Mouse (Mus musculus): ENCODE data around the gene Hoxa1.

Gene Hoxa1

DNA sequence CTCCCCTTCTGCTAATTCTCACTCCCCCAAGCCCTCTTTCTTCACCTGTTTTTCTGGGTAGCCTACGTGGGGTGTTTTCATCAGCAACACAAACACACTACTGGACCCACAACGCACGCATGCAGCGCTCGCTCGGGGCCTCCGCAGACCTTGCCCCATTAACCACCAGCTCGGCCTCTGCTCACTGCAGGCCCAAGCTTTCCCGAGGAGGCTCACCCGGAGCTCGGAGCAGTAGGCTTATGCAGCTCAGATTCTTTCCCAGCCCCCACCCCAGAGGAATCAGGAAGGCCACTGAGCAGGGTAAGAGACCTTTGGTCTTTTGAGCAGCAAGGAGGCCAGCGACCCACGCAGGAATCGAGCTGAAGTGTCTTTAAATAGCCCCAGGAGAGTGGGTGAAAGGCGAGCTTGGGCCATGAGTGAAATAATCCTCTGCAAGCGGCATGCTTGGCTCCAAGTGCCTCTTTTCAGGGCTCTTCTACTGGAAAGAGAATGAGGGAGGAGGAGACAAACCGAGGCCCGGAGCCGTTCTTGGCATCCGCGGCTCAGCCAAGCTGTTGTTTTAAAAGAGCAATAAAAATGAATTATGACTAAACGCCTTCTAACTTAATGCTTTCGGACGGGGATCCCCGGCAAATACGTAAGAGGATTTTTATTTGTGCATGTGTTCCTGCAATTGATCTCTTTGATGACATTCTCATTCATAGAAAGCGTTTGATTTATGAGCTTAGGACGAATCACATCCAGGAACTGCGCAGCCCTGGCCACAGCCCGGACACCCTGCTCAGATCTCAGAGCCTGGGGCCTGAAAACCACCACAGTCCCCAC is 2.6 kb upstream of the Hoxa1 start:
- DNase-seq (ENCODE audit: low read depth in 2 of 2, low spot score in 2 of 2) = no peak

DNA sequence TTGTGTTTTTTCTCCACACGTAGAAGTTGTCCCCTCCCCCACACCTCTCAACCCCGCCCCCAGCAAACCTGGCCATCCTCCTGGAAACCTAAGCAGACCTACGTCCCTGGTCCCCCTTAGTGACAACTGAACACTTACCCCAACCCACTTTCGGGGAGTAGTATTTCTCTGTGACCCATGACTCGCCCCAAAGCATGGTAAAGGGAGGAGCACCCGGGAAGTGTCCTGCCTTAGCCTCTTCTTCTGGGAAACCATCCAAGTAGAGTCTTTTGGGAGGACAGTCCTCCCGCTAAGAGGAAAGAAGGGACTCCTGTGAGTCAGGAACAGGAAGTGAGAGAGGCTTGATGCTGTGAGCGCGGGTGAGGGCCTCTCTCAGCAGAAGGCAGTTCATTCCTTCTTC is 1.9 kb upstream of the Hoxa1 start:
- no peak for DNase-seq (ENCODE audit: low read depth in 2 of 2, low spot score in 2 of 2)

DNA sequence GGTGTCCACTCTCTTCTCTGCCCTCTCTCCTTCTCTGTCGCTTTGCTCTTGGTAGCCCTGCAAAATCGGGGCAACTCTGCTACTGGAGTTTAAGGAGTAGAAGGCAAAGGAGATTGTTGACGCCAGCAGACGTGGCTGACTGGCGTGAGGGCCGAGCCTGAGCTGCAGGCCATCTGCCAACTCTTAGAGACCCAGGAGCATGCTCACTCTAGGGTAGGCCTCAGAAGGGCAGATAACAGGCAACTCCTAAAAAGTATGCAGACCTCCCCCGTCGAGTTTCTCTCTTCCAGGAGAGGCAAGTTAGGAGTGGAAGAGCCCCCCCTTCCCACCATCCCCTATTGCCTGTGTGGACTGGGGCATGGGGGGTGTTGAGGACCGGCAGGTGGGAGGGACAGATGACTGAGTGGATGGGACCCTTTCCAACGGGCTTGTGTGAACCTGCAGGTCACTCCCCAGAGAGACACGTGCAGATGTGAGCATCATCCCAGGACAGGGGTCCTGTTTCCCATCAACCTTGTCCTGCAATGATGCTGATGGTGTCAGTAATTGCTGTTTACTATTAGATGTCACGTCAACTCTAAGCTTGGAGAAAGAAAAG is 1.1 kb upstream of the Hoxa1 start:
- no peak for DNase-seq (ENCODE audit: low read depth in 2 of 2, low spot score in 2 of 2)

DNA sequence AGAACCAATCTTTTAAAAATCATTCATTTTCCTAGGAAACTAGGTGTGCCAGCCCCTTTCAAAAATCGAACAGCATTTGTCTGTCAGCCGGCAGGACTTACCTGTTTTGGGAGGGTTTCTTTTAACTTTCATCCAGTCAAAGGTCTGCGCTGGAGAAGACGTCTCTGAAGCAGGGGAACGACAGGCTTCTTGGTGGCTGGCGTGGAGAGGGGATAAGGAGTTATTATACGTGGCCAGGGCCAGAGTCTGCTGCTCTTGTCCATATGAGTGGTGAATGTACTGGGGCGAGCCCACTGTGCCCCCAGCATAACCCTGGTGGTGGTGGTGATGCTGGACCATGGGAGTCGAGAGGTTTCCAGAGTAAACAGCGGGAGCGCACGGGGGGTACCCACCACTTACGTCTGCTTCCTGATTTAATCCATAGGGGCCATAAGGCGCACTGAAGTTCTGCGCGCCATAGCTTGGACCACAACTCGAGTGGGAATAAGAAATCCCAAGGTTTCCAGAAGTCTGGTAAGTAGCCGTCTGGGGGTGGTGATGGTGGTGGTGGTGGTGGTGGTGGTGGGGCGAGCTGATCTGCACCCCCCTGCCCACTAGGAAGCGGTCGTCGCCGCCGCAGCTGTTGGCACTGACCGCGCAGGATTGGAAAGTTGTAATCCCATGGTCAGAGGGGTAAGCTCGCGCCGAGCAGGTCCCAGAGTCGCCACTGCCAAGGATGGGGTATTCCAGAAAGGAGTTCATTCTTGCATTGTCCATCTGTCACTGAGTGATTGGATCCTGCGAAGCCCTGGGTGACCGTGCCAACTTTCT is 446 bp downstream of the Hoxa1 start:
- no peak for DNase-seq (ENCODE audit: low read depth in 2 of 2, low spot score in 2 of 2)

DNA sequence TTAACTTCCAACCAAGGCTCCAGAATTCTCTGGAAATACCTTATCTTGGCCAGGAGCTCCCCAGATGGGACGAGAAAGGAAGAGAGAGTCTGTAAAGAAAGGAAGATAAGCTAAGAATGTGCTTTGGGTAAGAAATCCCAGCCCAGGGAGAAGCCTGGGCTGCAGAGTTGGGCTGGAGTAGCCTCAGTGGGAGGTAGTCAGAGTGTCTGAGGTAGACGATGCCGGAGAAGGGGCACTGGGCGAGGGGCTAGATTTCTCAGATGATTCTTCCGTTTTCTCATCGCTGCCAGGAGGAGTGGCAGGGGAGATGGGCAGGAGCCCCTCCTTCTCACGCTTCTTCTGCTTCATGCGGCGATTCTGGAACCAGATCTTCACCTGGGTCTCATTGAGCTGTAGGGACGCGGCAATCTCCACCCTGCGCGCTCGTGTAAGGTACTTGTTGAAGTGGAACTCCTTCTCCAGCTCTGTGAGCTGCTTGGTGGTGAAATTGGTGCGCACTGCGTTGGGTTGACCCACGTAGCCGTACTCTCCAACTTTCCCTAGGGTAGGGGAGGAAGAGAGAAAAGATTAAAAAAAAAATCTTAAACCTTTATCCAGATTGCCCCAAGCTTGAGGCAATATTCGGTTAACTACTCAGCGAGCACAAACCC is 1.4 kb downstream of the Hoxa1 start:
- DNase-seq (ENCODE audit: low read depth in 2 of 2, low spot score in 2 of 2) = no peak

DNA sequence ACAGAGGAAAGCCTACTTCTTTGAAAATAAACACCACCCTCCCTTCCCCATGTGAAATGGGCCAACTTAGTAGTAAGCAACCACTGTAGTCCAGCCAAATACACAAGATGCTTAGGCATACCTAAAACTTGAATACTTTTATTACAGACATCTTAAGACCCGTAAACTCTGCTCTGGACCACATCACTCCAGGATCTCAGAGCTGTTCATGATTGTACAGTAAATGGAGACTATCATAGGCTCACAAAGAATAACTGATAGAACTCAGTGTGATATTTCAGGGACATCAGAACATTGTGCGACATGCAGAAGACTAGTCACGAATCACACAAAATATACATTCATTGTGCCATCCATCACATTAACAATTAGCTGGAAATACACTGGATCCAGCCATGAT is 2.6 kb downstream of the Hoxa1 start:
- DNase-seq (ENCODE audit: low read depth in 2 of 2, low spot score in 2 of 2) = no peak

DNA sequence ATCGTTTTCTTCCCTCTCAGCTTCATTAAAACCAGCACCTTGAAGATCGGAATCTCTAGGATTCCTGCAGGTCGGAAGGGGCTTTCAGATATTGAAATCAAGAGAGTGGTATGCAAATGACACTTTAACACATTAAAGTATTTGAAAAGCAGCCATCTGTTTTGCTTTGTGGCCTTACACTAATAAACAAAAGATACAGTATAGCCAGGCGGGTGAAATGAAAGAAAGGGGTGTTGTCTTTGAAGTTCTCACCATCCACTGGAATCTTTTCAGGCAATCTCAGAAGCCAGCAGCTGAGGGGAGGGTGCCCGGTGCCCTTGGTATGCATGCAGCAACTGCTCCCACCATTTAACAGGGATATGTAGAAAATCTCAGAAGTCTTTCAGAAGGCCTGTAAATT is 4.1 kb downstream of the Hoxa1 start:
- DNase-seq (ENCODE audit: low read depth in 2 of 2, low spot score in 2 of 2) = no peak

DNA sequence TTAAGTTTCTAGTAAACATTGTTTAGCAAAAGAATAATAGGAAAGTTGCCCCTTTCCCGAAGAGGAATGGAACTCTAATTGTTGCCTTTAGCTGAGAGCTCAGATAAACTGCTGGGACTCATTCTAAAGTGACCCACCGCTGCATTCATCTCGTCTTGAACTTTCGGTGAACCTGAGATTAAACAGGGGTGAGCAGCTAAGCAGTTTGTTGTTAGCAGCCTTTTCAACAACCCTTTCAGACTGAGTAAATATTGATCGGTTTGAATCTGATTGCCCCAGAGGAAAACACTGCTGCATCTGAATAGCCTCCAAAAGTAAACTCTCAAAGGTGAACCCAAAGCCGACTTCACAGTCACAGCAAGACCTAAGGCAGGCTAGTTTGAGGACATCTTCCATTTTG is 4.8 kb downstream of the Hoxa1 start:
- no peak for DNase-seq (ENCODE audit: low read depth in 2 of 2, low spot score in 2 of 2)

DNA sequence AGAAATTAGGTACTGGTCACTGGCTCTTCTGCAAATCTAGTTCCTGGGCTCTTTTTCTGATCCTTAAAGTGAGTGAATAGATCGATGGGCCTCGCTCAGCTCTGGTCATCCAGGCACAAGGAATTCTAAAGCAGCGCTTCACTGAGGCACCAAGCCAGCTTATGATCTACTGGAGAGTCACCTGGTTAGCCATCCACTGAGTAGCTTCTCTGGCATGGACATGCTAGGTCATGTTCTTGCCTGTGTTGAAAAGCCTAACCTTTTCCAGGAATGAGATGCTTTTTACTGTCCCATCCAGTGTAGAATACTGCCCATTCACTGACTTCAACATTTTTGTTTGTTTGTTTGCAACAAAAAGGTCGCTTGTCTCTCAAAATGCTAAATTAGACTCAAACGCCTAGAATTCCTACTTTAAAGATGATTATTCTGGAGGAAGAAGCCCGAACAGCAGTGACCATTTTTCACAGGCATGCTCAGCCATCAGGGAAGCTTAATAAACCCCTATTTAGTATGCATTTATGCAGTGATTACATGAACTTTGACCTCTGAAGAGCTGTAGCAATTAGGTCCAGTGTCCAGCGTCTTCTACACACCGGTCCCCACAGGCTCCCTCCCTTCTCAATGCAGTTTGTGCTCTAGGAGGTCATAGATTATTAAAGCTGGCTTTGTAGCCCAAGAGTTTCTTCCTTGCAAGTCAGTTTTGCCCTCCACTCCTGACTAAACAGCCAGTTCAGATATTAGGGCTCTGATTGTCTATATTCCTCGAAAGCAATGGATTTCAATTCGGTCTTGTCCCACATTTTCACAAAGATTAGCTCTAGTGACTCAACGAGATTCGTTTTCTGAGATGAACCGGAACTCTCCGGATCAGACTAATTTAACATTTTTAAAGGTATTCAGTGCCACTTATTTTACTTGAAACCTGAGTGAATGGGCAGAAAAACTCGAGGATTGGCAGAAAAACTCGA is 5.6 kb downstream of the Hoxa1 start:
- no peak for DNase-seq (ENCODE audit: low read depth in 2 of 2, low spot score in 2 of 2)

DNA sequence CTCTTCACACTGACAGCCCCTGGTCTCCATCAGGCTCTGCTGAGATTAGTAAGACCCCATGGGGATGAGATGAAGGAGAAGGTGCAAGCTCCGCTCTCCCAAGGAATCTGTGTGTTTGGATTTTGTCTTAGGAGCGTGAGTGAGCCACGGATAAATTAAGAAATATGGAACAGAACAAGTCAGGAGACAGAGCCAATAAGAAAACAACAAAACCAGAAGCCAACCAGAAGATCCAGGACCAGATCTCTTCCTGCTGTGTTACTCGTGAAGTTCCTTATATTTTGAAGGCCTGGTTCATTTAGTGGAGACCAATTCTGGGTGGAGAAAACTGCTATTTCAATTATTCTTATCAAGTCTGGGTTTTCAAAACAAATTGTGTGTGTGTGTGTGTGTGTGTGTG is 6.5 kb downstream of the Hoxa1 start:
- no peak for DNase-seq (ENCODE audit: low read depth in 2 of 2, low spot score in 2 of 2)

DNA sequence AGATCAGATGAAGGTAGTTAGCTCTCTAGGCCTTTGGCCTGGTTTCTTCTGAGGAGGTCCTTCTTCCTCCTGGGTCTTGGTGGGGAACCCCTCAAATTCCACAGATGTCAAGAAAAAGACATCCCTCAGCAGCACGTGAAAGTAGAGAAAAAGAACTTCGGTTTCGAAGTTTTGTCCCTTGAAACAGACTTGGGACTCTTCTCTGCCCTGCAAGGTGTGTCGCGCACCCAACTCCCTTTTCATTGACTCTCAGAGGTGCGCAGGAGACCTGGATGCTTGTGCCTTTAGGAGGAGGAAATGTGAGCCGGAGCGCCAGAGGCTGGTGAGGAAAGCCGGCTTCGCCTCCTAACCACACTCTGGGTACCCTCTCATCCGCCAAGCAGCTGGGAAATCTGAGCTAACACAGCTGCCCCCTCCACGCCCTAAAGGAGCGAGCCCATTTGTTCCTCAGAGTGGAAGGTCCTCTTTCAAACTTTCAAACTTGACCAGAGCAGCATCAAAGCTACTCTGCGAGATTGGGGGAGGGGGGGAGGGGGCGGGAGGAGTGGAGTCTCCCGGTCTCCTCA is 7.6 kb downstream of the Hoxa1 start:
- no peak for DNase-seq (ENCODE audit: low read depth in 2 of 2, low spot score in 2 of 2)

DNA sequence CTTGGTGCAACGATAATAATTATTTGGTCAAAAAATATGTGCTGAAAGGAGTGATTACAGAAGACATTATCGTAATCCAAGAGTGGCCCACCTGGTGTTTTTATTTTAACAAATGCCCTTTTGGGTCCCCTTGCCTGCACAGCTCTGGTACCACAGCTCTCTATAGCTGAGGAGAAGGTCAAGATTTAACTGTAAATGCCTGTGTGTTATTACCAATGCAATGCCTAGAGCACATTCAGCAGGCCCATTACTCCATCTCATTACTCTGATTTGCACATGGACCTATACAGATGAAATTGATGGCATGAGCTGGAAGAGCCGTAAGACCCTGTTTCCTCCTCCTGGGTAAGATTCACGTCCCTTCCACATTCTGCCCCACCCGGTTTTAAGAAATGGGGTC is 19.0 kb downstream of the Hoxa1 start:
- DNase-seq (ENCODE audit: low read depth in 2 of 2, low spot score in 2 of 2) = no peak

DNA sequence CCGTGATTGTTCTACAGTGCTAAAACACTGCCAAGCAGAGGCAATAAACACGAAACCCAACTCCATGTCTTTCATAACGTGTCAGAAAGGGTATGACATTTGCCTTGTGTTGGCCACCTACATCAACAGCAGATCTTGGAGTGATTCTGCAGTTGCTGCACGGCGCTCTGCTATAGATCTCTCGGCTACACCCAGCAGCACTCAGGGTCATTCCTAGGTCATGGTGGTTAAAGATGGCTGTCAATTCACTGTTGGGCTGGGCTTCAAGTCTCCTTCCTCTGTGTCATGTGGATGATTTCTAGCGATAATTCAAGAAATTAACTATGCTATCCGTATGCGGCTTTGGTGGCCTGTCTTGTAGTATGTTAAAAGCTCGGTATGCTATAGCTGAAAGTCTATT is 19.5 kb downstream of the Hoxa1 start:
- DNase-seq (ENCODE audit: low read depth in 2 of 2, low spot score in 2 of 2) = no peak

DNA sequence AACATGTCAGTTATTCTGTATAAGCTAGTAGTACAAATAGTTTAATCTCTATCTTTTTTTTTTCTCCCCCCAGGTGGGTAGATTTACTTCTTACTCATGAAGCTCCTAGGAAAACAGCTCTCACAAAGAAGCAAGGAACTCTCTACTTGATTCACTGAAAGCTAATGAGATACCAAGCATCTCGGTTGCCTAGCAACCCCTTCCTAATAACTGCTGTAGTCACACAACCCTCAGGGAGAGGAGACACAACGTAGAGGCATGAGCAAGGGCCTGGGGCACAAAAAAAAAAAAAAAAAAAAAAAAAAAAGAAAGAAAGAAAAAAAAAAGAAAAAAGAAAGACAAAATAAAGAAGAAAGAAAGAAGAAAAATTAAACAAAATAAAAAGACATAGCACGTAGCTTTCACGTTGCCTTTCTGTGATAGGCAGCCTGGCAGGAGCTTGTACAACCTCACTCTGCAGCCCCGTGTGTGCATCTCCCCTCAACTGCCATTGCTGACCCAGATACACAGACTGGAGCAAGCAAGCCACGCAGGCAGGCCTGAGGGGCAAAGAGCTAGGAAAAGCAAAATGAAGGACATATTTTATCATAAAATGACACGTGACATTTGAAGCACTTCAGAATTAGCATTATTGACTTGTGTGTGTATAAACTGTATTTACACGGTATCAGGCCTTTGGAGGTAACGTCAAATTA is 20.1 kb downstream of the Hoxa1 start:
- no peak for DNase-seq (ENCODE audit: low read depth in 2 of 2, low spot score in 2 of 2)

DNA sequence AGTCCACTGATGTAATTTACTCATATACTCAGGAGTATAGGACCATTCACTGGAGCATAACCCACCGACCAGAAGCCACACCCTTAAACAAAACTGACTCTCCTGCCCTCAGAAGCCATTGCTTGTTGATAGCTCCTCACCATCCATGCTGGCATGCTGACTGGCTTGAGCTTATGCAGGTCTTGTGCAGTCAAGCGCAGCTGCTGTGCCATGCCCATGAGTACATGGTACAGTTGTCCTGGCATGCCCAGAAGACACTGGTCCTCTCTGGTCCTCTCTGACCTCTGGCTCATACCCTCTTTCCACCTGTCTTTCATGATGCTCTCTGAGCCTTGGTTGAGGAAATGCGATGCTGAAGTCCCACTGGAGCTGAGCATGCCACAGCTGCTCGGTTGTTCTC is 34.4 kb downstream of the Hoxa1 start:
- DNase-seq (ENCODE audit: low read depth in 2 of 2, low spot score in 2 of 2) = no peak

DNA sequence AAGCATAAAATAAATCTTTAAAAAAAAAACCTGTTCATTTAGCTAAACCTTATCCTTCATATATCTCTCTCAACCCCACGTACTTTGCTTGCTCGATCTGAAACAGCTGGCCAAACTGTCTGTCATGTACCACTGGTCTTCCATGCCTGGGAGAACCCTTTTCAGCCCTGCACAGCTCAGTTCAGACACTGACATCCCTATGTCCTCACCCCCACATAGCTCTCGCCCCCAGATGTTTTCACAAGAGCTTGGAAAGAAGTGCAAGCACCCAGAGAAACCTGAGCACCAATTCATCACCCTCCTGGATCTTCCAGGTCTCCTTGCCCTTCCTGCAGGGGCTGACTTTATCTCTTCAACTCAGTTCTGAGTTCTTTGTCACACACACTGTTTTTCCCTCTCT is 36.9 kb downstream of the Hoxa1 start:
- DNase-seq (ENCODE audit: low read depth in 2 of 2, low spot score in 2 of 2) = no peak

DNA sequence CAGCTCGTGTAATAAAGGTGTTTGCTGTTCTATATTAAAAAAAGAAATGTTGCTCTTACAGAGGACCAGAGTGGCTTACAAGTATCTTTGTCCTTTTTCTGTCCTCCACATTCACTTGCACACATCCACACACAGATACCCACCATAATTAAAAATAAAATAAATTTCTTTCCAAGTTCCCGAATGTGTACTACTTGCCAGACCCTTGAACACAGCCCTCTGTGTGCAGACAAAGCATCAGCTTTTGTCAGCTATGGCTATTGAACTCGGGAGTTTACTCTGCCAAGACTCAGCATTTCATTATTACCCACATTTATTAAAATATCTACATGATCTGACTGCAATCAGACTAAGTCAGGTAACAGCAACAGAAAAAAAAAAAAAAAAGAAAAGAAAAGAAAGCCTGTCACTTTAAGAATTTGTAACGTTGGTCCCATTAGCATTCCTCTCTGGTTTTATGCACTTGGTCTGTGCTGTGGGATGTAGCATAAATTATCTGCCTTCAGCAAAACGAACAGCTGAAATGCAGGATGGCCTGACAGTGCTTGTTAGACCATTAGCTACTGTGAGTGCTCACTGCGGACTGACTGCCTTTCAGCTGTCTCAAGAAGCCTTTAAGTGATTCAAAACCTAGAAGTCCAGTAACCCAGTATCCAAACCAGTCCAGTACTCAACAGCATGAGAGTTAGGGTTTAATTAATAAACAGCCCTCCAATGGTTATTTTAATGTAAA is 39.0 kb downstream of the Hoxa1 start:
- DNase-seq (ENCODE audit: low read depth in 2 of 2, low spot score in 2 of 2) = no peak

DNA sequence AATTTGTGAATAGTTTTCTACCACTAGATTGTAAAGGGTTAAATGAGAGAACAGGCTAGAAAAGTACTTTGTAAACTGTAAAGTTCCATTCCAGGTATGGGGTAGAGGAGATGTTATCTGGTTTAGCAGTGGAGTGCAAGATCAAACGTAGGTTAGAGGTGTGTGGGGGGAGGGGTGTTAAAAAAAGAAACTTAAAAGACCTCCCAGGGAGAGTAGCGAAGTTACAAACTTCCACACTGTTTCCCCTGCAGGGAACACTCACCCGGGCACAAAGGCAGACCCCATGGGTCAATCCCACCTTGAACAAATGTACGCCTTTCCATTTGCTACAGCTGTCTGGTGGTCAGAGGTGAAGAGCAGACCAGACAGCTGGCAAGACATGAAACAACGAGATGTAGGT is 42.2 kb downstream of the Hoxa1 start:
- DNase-seq (ENCODE audit: low read depth in 2 of 2, low spot score in 2 of 2) = no peak

DNA sequence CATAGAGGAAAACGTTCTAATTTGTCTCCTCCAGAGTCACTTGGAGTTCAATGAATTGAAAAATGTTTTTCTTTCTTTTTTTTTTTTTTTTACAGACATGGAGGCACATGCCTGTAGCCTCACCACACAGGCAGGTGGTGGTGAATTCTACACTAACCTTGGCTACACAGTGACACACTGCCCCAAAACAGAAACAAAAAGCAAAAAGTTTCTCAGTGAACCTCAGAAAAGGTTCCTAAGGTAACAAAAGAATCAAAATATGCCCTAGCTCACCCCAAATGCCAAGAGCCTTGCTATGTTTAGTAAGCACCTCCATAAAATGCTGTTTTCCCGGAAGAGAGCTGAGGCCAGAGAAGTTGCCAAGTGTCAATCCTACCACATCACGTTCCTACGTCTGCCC is 46.3 kb downstream of the Hoxa1 start:
- DNase-seq (ENCODE audit: low read depth in 2 of 2, low spot score in 2 of 2) = no peak

All from CD8-positive naive resting alpha-beta T cell, adult 2 months (primary cell).